Mouse (Mus musculus): ENCODE data around the gene Neo1. TPM values are rescaled to one million over a fixed set of nuclear protein-coding genes. Genes with fewer than 3 reads are reported as not detected.

Gene Neo1
- 15.0 and 16.6 TPM in 2 replicates for polyA plus RNA-seq (2015; fragmentation: Nextera tagmentation; extraction: Ambion mirVana)

DNA sequence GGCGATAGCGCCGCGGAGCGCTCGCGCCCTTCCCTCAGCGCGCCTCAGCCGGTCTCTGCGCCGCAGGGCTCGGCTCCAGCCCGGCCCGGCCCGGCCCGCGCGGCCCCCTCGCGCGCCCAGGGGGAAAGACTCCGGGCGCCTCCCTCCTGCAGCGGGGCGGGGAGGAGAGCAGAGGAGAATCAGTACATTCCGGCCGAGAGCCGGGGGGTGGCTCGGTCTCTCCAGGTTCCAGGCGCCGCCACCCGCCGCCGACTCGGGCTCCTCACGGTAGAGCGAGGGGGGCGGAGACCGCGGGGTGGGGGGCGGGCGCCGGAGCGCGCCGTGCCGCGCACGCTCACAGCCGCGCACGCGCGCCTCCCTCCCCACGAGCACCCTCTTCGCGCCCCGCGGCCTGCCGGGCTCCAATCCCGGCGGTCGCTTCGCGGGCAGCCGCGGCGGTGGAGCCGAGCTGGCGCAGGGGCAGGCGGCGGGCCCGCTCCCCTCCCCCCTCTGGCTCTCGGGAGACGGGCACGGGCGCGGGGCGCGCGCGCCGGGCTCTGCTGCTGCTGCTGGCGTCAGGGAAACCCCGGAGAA lies at the start of gene Neo1:
Gene Neo1, minus strand, starts transcription at position 283 of the 573 bp plus-strand sequence.

Other genes starting within 250 kb of the Neo1 start
- gene Hcn4, start 213.0 kb downstream of the Neo1 start, polyA plus RNA-seq (2015; fragmentation: Nextera tagmentation; extraction: Ambion mirVana), result 0.04 TPM in 1 of 2 replicates, not detected in the other